Comparison of ENCODE assay signal across 13 mouse cellular contexts in the genomic region with DNA sequence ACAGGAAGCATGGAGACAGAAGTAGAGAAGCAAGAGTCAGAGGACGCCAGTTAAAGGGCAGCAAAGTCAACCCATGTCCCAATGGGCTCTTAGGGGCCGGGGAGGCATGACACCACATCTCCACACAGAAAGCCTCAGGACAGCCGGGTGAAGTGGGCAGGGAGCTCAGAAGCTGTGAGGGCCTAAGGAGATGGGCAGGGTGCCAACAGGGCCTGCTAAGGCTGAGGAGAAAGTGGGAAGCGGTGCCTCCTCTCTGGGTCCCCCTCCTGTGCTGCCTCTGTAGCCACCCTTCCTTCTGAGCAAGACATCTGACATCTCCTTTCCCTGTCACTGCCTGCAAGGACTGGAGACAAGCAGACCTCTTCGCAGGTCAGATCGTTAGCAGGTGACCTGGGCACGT. TPM values are rescaled to one million over a fixed set of nuclear protein-coding genes. Genes with fewer than 3 reads are reported as not detected.
A peak's percentile ranks its signal among the peaks of the same experiment; 100 is the strongest.
DNase-seq lines count a peak whose midpoint lies in the region; ATAC-seq and TF ChIP-seq lines count a peak whose summit lies in the region.
"Had no signal": no experiment of that assay in that cellular context is flagged by ENCODE, and none has a peak within 500 bp of the region (broad histone marks: within the 10 kb centered on the region; RNA-seq: fewer than 3 reads in every experiment).

No protein-coding gene starts in this region.

- peak overlapping the region; percentile 29; the same call in 1 of the 2 replicates for H3K9ac ChIP-seq in forebrain, embryonic 14.5 days (ENCODE audit: low read length)
- no peak overlapping the region for H3K9ac ChIP-seq in forebrain, postnatal 0 days
- H3K9ac ChIP-seq in kidney, embryonic 15.5 days: 0 out of 2 replicates have a peak overlapping the region, but pooled peaks have one; percentile 2
- H3K9ac ChIP-seq in midbrain, embryonic 13.5 days (replicated peaks): 0 out of 2 replicates have a peak overlapping the region, but pooled peaks have one; percentile 17
- H3K9ac ChIP-seq in midbrain, postnatal 0 days (replicated peaks; ENCODE audit: low read length, poor library complexity, severe bottlenecking): no peak overlapping the region

- no peak for TF ChIP-seq CTCF in forebrain, postnatal 0 days (IDR thresholded peaks at IDR 0.05; ENCODE audit: low read depth)
- no peak for TF ChIP-seq CTCF in midbrain, postnatal 0 days (IDR thresholded peaks at IDR 0.05)

- ATAC-seq in forebrain, embryonic 14.5 days: no peak
- ATAC-seq in forebrain, postnatal 0 days: no peak
- no peak for ATAC-seq in kidney, embryonic 15.5 days (replicated peaks; ENCODE audit: low FRiP score)
- ATAC-seq in midbrain, embryonic 13.5 days: no peak
- no peak for ATAC-seq in midbrain, postnatal 0 days (ENCODE audit: low FRiP score)

- no peak for DNase-seq in forebrain, embryonic 14.5 days (ENCODE audit: low spot score)
- DNase-seq in forebrain, postnatal 0 days: no peak
- no peak for DNase-seq in kidney, adult 18-20 months
- DNase-seq in midbrain, postnatal 0 days (ENCODE audit: low spot score): no peak
- peak; percentile 55 to 59 for DNase-seq in cerebellum, postnatal 36 days
- DNase-seq in frontal cortex, adult 2 months (ENCODE audit: extremely low spot score in 1 of 2, low spot score in 1 of 2): no peak
- DNase-seq: adrenal gland, postnatal 25 days; kidney, adult 9 months; liver; thymus, adult 18-20 months had no signal

- H3K27me3 ChIP-seq in forebrain, embryonic 14.5 days (replicated peaks; ENCODE audit: control insufficient read depth, insufficient read depth, low read length): no peaks in the 10 kb centered on the region
- no peaks in the 10 kb centered on the region for H3K27me3 ChIP-seq in forebrain, postnatal 0 days (ENCODE audit: insufficient read depth, low read length)
- no peaks in the 10 kb centered on the region for H3K27me3 ChIP-seq in kidney, embryonic 15.5 days
- no peaks in the 10 kb centered on the region for H3K27me3 ChIP-seq in midbrain, embryonic 13.5 days
- no peaks in the 10 kb centered on the region for H3K27me3 ChIP-seq in midbrain, postnatal 0 days (ENCODE audit: insufficient read depth, low read length)
- H3K27me3 ChIP-seq: CH12.LX had no signal

- H3K27ac ChIP-seq in forebrain, embryonic 14.5 days (ENCODE audit: low read depth, low read length): no peak overlapping the region
- no peak overlapping the region for H3K27ac ChIP-seq in forebrain, postnatal 0 days (ENCODE audit: low read depth, low read length)
- H3K27ac ChIP-seq in kidney, embryonic 15.5 days: no peak overlapping the region
- no peak overlapping the region for H3K27ac ChIP-seq in midbrain, embryonic 13.5 days
- H3K27ac ChIP-seq in midbrain, postnatal 0 days (ENCODE audit: low read depth, low read length): no peak overlapping the region

- WGBS in forebrain, embryonic 14.5 days: 51% methylated on average over 6 of the region's 7 CpGs
- WGBS in forebrain, postnatal 0 days: 58% methylated on average over 7 of the region's 7 CpGs
- 64% methylated on average over 7 of the region's 7 CpGs for WGBS in kidney, embryonic 15.5 days
- WGBS in midbrain, embryonic 13.5 days: 63% methylated on average over 7 of the region's 7 CpGs
- WGBS in midbrain, postnatal 0 days: 68% methylated on average over 7 of the region's 7 CpGs

- no peaks in the 10 kb centered on the region for H3K9me3 ChIP-seq in forebrain, embryonic 14.5 days (replicated peaks; ENCODE audit: control insufficient read depth, low read length)
- no peaks in the 10 kb centered on the region for H3K9me3 ChIP-seq in forebrain, postnatal 0 days (ENCODE audit: low read length)
- H3K9me3 ChIP-seq in kidney, embryonic 15.5 days (replicated peaks): no peaks in the 10 kb centered on the region
- no peaks in the 10 kb centered on the region for H3K9me3 ChIP-seq in midbrain, embryonic 13.5 days
- no peaks in the 10 kb centered on the region for H3K9me3 ChIP-seq in midbrain, postnatal 0 days (ENCODE audit: low read length)

- no peaks in the 10 kb centered on the region for H3K36me3 ChIP-seq in forebrain, embryonic 14.5 days (ENCODE audit: control insufficient read depth, insufficient read depth, low read length)
- no peaks in the 10 kb centered on the region for H3K36me3 ChIP-seq in forebrain, postnatal 0 days (ENCODE audit: insufficient read depth)
- no peaks in the 10 kb centered on the region for H3K36me3 ChIP-seq in kidney, embryonic 15.5 days
- no peaks in the 10 kb centered on the region for H3K36me3 ChIP-seq in midbrain, embryonic 13.5 days
- no peaks in the 10 kb centered on the region for H3K36me3 ChIP-seq in midbrain, postnatal 0 days (ENCODE audit: insufficient read depth, low read length)

- peaks cover 29% of the 10 kb centered on the region for H3K4me1 ChIP-seq in forebrain, embryonic 14.5 days (ENCODE audit: control insufficient read depth, insufficient read depth, low read length)
- H3K4me1 ChIP-seq in forebrain, postnatal 0 days (ENCODE audit: insufficient read depth): peaks cover 10% of the 10 kb centered on the region; the same call in 1 of the 2 replicates
- peaks cover 58% of the 10 kb centered on the region for H3K4me1 ChIP-seq in kidney, embryonic 15.5 days
- peaks cover 86% of the 10 kb centered on the region for H3K4me1 ChIP-seq in midbrain, embryonic 13.5 days (replicated peaks)
- peaks cover 6% of the 10 kb centered on the region; the same call in 1 of the 2 replicates for H3K4me1 ChIP-seq in midbrain, postnatal 0 days (ENCODE audit: insufficient read depth, low read length)

- no peak overlapping the region for H3K4me3 ChIP-seq in forebrain, embryonic 14.5 days (ENCODE audit: low read depth, low read length)
- no peak overlapping the region for H3K4me3 ChIP-seq in forebrain, postnatal 0 days (ENCODE audit: low read depth, low read length)
- H3K4me3 ChIP-seq in kidney, embryonic 15.5 days (replicated peaks): no peak overlapping the region
- H3K4me3 ChIP-seq in midbrain, embryonic 13.5 days (replicated peaks): no peak overlapping the region
- no peak overlapping the region for H3K4me3 ChIP-seq in midbrain, postnatal 0 days (ENCODE audit: low read depth, low read length)

- H3K4me2 ChIP-seq in forebrain, embryonic 14.5 days (ENCODE audit: low read length): no peak overlapping the region
- H3K4me2 ChIP-seq in forebrain, postnatal 0 days (ENCODE audit: low read depth): no peak overlapping the region
- H3K4me2 ChIP-seq in kidney, embryonic 15.5 days: no peak overlapping the region
- no peak overlapping the region for H3K4me2 ChIP-seq in midbrain, embryonic 13.5 days (replicated peaks)
- H3K4me2 ChIP-seq in midbrain, postnatal 0 days (ENCODE audit: low read depth, low read length, poor library complexity, severe bottlenecking): no peak overlapping the region

RNA-seq across cellular contexts. Expression of a gene that starts 46.4 kb away (rescaled TPM):
- 8.4 and 10.7 TPM in 2 replicates for polyA plus RNA-seq in forebrain, embryonic 14.5 days (2014; fragmentation: Nextera tagmentation; extraction: Ambion mirVana)
- total RNA-seq in forebrain, postnatal 0 days (2014; rRNA removed): 13.5 TPM in 2 replicates
- 1.9 and 2.4 TPM in 2 replicates for polyA plus RNA-seq in forebrain, postnatal 0 days (2015; fragmentation: Nextera tagmentation; extraction: Ambion mirVana)
- polyA plus RNA-seq in kidney, embryonic 15.5 days (2015; fragmentation: Nextera tagmentation; extraction: Ambion mirVana): 3.2 and 3.7 TPM in 2 replicates
- 4.4 and 4.7 TPM in 2 replicates for polyA plus RNA-seq in midbrain, embryonic 13.5 days (2015; fragmentation: Nextera tagmentation; extraction: Ambion mirVana)
- 12.1 and 27.6 TPM in 2 replicates for total RNA-seq in midbrain, postnatal 0 days (2014; rRNA removed)
- 2.1 and 2.2 TPM in 2 replicates for polyA plus RNA-seq in midbrain, postnatal 0 days (2015; fragmentation: Nextera tagmentation; extraction: Ambion mirVana)
- 24.7 and 27.3 TPM in 2 replicates for polyA plus RNA-seq in frontal cortex, adult 2 months (2012; rRNA removed)

RNA-seq across cellular contexts. Expression of a gene that starts 46.7 kb away (rescaled TPM):
- polyA plus RNA-seq in forebrain, embryonic 14.5 days (2014; fragmentation: Nextera tagmentation; extraction: Ambion mirVana): 85.9 and 88.9 TPM in 2 replicates
- 124 and 126 TPM in 2 replicates for total RNA-seq in forebrain, postnatal 0 days (2014; rRNA removed)
- 92.5 and 102 TPM in 2 replicates for polyA plus RNA-seq in forebrain, postnatal 0 days (2015; fragmentation: Nextera tagmentation; extraction: Ambion mirVana)
- 87.1 and 87.2 TPM in 2 replicates for polyA plus RNA-seq in kidney, embryonic 15.5 days (2015; fragmentation: Nextera tagmentation; extraction: Ambion mirVana)
- polyA plus RNA-seq in midbrain, embryonic 13.5 days (2015; fragmentation: Nextera tagmentation; extraction: Ambion mirVana): 93.6 and 96.6 TPM in 2 replicates
- 74.6 and 95.5 TPM in 2 replicates for total RNA-seq in midbrain, postnatal 0 days (2014; rRNA removed)
- polyA plus RNA-seq in midbrain, postnatal 0 days (2015; fragmentation: Nextera tagmentation; extraction: Ambion mirVana): 88.1 and 91.2 TPM in 2 replicates
- 101 and 117 TPM in 2 replicates for polyA plus RNA-seq in frontal cortex, adult 2 months (2012; rRNA removed)

RNA-seq across cellular contexts. Expression of a gene that starts 49.4 kb away (rescaled TPM):
- polyA plus RNA-seq in forebrain, embryonic 14.5 days (2014; fragmentation: Nextera tagmentation; extraction: Ambion mirVana): 13.6 and 14.5 TPM in 2 replicates
- total RNA-seq in forebrain, postnatal 0 days (2014; rRNA removed): 66.1 and 68.0 TPM in 2 replicates
- polyA plus RNA-seq in forebrain, postnatal 0 days (2015; fragmentation: Nextera tagmentation; extraction: Ambion mirVana): 15.5 and 16.2 TPM in 2 replicates
- polyA plus RNA-seq in kidney, embryonic 15.5 days (2015; fragmentation: Nextera tagmentation; extraction: Ambion mirVana): 7.7 and 8.1 TPM in 2 replicates
- 19.5 and 21.5 TPM in 2 replicates for polyA plus RNA-seq in midbrain, embryonic 13.5 days (2015; fragmentation: Nextera tagmentation; extraction: Ambion mirVana)
- total RNA-seq in midbrain, postnatal 0 days (2014; rRNA removed): 69.1 and 89.6 TPM in 2 replicates
- polyA plus RNA-seq in midbrain, postnatal 0 days (2015; fragmentation: Nextera tagmentation; extraction: Ambion mirVana): 16.6 and 19.9 TPM in 2 replicates
- polyA plus RNA-seq in frontal cortex, adult 2 months (2012; rRNA removed): 44.2 and 44.8 TPM in 2 replicates

Comparison
In these comparisons a context has a peak if more than half of its experiments do, and no peak if none do; other contexts are left out.
1. H3K9ac ChIP-seq: peak in forebrain, embryonic 14.5 days (single experiment), kidney, embryonic 15.5 days (single experiment) and midbrain, embryonic 13.5 days (single experiment); none in forebrain, postnatal 0 days (single experiment) and midbrain, postnatal 0 days (single experiment).
2. DNase-seq: peak in cerebellum, postnatal 36 days (2 of 2); none in forebrain, embryonic 14.5 days (single experiment), forebrain, postnatal 0 days (single experiment), kidney, adult 18-20 months (single experiment), midbrain, postnatal 0 days (single experiment) and frontal cortex, adult 2 months (0 of 2).